26 mouse cellular contexts compared by ENCODE assay signal in genomic region chr7:29922780-29923179, GRCm38 (mm10). TPM values are rescaled to one million over a fixed set of nuclear protein-coding genes. Genes with fewer than 3 reads are reported as not detected.
DNase-seq lines count a peak whose midpoint lies in the region; ATAC-seq and TF ChIP-seq lines count a peak whose summit lies in the region.
"Had no signal": no experiment of that assay in that cellular context is flagged by ENCODE, and none has a peak within 500 bp of the region (broad histone marks: within the 10 kb centered on the region; RNA-seq: fewer than 3 reads in every experiment).

No protein-coding gene starts in this region.

- no peaks in the 10 kb centered on the region for H3K9me3 ChIP-seq in embryonic facial prominence, embryonic 15.5 days (replicated peaks)
- H3K9me3 ChIP-seq in embryonic facial prominence, embryonic 10.5 days: peaks cover 4% of the 10 kb centered on the region; the same call in 1 of the 2 replicates
- H3K9me3 ChIP-seq in kidney, embryonic 15.5 days (replicated peaks): no peaks in the 10 kb centered on the region
- H3K9me3 ChIP-seq: forebrain, embryonic 10.5 days; forebrain, embryonic 13.5 days; heart, embryonic 10.5 days had no signal

- no peak overlapping the region for H3K4me3 ChIP-seq in embryonic facial prominence, embryonic 15.5 days (replicated peaks)
- no peak overlapping the region for H3K4me3 ChIP-seq in embryonic facial prominence, embryonic 10.5 days
- no peak overlapping the region for H3K4me3 ChIP-seq in kidney, embryonic 15.5 days (replicated peaks)
- H3K4me3 ChIP-seq in kidney, adult 2 months (ENCODE audit: insufficient read depth, low read depth, low read length): no peak overlapping the region
- H3K4me3 ChIP-seq in gastrocnemius, adult 2 months: no peak overlapping the region
- H3K4me3 ChIP-seq: embryonic facial prominence, embryonic 13.5 days; forebrain, embryonic 10.5 days; forebrain, embryonic 13.5 days; heart, adult 2 months; heart, embryonic 10.5 days; heart, embryonic 13.5 days had no signal

- ATAC-seq in embryonic facial prominence, embryonic 15.5 days (ENCODE audit: insufficient number of reproducible peaks, low FRiP score, low TSS enrichment, low read depth): 0 out of 2 replicates have a peak, but pooled peaks have one; percentile 15
- peak; percentile 66; the same call in 1 of the 2 replicates for ATAC-seq in kidney, embryonic 15.5 days (replicated peaks; ENCODE audit: low FRiP score)
- ATAC-seq: activated CD4-positive, CD25-positive, alpha-beta regulatory T cell, adult 4 months; forebrain, embryonic 13.5 days; forebrain, embryonic 16.5 days; hindbrain, postnatal 0 days; inflammation-experienced regulatory T-cells, adult 6 months had no signal

- H3K4me2 ChIP-seq in embryonic facial prominence, embryonic 15.5 days (replicated peaks): no peak overlapping the region
- no peak overlapping the region for H3K4me2 ChIP-seq in kidney, embryonic 15.5 days
- H3K4me2 ChIP-seq: embryonic facial prominence, embryonic 13.5 days; forebrain, embryonic 13.5 days; heart, embryonic 13.5 days; hindbrain, embryonic 14.5 days had no signal

- no peaks in the 10 kb centered on the region for H3K4me1 ChIP-seq in embryonic facial prominence, embryonic 15.5 days
- H3K4me1 ChIP-seq in embryonic facial prominence, embryonic 10.5 days: peaks cover 5% of the 10 kb centered on the region
- no peaks in the 10 kb centered on the region for H3K4me1 ChIP-seq in kidney, embryonic 15.5 days
- no peaks in the 10 kb centered on the region for H3K4me1 ChIP-seq in kidney, adult 2 months (ENCODE audit: control insufficient read depth, insufficient read depth, low read length)
- H3K4me1 ChIP-seq: embryonic facial prominence, embryonic 13.5 days; forebrain, embryonic 10.5 days; forebrain, embryonic 13.5 days had no signal

- no peak for TF ChIP-seq POLR2A in kidney, adult 2 months (IDR thresholded peaks at IDR 0.05; ENCODE audit: low read depth, low read length)

- intact Hi-C loops in gastrocnemius, adult 2 months (cut with DNase I): no loop called here

- no peak for TF ChIP-seq CTCF in kidney, adult 2 months (conservative IDR thresholded peaks at IDR 0.05; ENCODE audit: insufficient read depth, insufficient read length, low read depth, low read length)
- TF ChIP-seq CTCF in gastrocnemius, adult 2 months (IDR thresholded peaks at IDR 0.05): no peak

- WGBS in embryonic facial prominence, embryonic 15.5 days: 23% methylated on average over 2 of the region's 2 CpGs
- WGBS in embryonic facial prominence, embryonic 10.5 days: 47% methylated on average over 2 of the region's 2 CpGs
- 21% methylated on average over 2 of the region's 2 CpGs for WGBS in kidney, embryonic 15.5 days
- 40% methylated on average over 2 of the region's 2 CpGs for WGBS in kidney, adult 2 months

- H3K27ac ChIP-seq in embryonic facial prominence, embryonic 15.5 days (replicated peaks): no peak overlapping the region
- no peak overlapping the region for H3K27ac ChIP-seq in embryonic facial prominence, embryonic 10.5 days (replicated peaks)
- H3K27ac ChIP-seq in kidney, embryonic 15.5 days: no peak overlapping the region
- H3K27ac ChIP-seq in kidney, adult 2 months (ENCODE audit: insufficient read depth, low read depth, low read length): no peak overlapping the region
- H3K27ac ChIP-seq in gastrocnemius, adult 2 months: peak overlapping the region; percentile 55
- H3K27ac ChIP-seq: embryonic facial prominence, embryonic 13.5 days; forebrain, embryonic 10.5 days; forebrain, embryonic 13.5 days; heart, adult 2 months; heart, embryonic 10.5 days; heart, embryonic 13.5 days; hindbrain, embryonic 14.5 days; hindbrain, postnatal 0 days had no signal

- H3K36me3 ChIP-seq in embryonic facial prominence, embryonic 15.5 days: no peaks in the 10 kb centered on the region
- 0 out of 2 replicates have a peak, but pooled peaks cover under 1% of the 10 kb centered on the region for H3K36me3 ChIP-seq in embryonic facial prominence, embryonic 10.5 days (replicated peaks)
- no peaks in the 10 kb centered on the region for H3K36me3 ChIP-seq in kidney, embryonic 15.5 days
- H3K36me3 ChIP-seq in kidney, adult 2 months (ENCODE audit: control insufficient read depth, insufficient read depth, low read length): no peaks in the 10 kb centered on the region
- H3K36me3 ChIP-seq: embryonic facial prominence, embryonic 13.5 days; forebrain, embryonic 10.5 days; heart, embryonic 10.5 days; heart, embryonic 13.5 days had no signal

- no peaks in the 10 kb centered on the region for H3K27me3 ChIP-seq in embryonic facial prominence, embryonic 15.5 days
- no peaks in the 10 kb centered on the region for H3K27me3 ChIP-seq in embryonic facial prominence, embryonic 10.5 days (replicated peaks; ENCODE audit: low read depth, poor library complexity, severe bottlenecking)
- no peaks in the 10 kb centered on the region for H3K27me3 ChIP-seq in kidney, embryonic 15.5 days
- H3K27me3 ChIP-seq in kidney, adult 2 months (replicated peaks; ENCODE audit: control insufficient read depth, insufficient read depth, low read length): no peaks in the 10 kb centered on the region
- H3K27me3 ChIP-seq: embryonic facial prominence, embryonic 13.5 days; forebrain, embryonic 13.5 days; heart, embryonic 13.5 days had no signal

- H3K9ac ChIP-seq in embryonic facial prominence, embryonic 15.5 days: no peak overlapping the region
- no peak overlapping the region for H3K9ac ChIP-seq in kidney, embryonic 15.5 days
- H3K9ac ChIP-seq: embryonic facial prominence, embryonic 13.5 days; forebrain, embryonic 13.5 days; heart, embryonic 13.5 days; hindbrain, embryonic 14.5 days had no signal

- DNase-seq in embryonic facial prominence, embryonic 10.5 days (ENCODE audit: low spot score): no peak
- no peak for DNase-seq in kidney, adult 2 months
- peak; percentile 68 for DNase-seq in gastrocnemius, adult 2 months
- peak; percentile 64 for DNase-seq in gastrocnemius, postnatal 25 days
- DNase-seq in adrenal gland, postnatal 10 days: no peak
- DNase-seq in cerebellum, postnatal 4 days (ENCODE audit: low spot score in 2 of 2): no peak
- DNase-seq: adrenal gland, adult 8-10 months; adrenal gland, postnatal 36 days; cerebellum, adult 18-20 months; cerebellum, adult 9-10 months; cerebellum, postnatal 14 days; heart, adult 2 months; heart, postnatal 14 days; heart, postnatal 4 days had no signal

RNA-seq across cellular contexts. Expression of gene Zfp383, which starts 14.8 kb away (rescaled TPM):
- polyA plus RNA-seq in embryonic facial prominence, embryonic 15.5 days (2015; fragmentation: Nextera tagmentation; extraction: Ambion mirVana): 5.0 and 5.3 TPM in 2 replicates
- polyA plus RNA-seq in embryonic facial prominence, embryonic 10.5 days (2016; fragmentation: Nextera tagmentation; extraction: Ambion mirVana): 4.6 and 6.3 TPM in 2 replicates
- 5.2 and 5.8 TPM in 2 replicates for polyA plus RNA-seq in kidney, embryonic 15.5 days (2015; fragmentation: Nextera tagmentation; extraction: Ambion mirVana)
- polyA plus RNA-seq in kidney, adult 2 months (2012; rRNA removed): 1.1 and 1.5 TPM in 2 replicates
- 1 to 10 TPM; 5.5 to 8.0 TPM for total RNA-seq in gastrocnemius, adult 2 months (2021)
- 1 to 10 TPM; 4.9 to 7.2 TPM for total RNA-seq in gastrocnemius, postnatal 25 days (2021)
- total RNA-seq in adrenal gland, postnatal 10 days (2021): 1 to 10 TPM; 6.6 to 8.1 TPM

RNA-seq across cellular contexts. Expression of gene Zfp27, which starts 16.4 kb away (rescaled TPM):
- polyA plus RNA-seq in embryonic facial prominence, embryonic 15.5 days (2015; fragmentation: Nextera tagmentation; extraction: Ambion mirVana): 11.8 and 11.9 TPM in 2 replicates
- polyA plus RNA-seq in embryonic facial prominence, embryonic 10.5 days (2016; fragmentation: Nextera tagmentation; extraction: Ambion mirVana): 9.5 and 10.0 TPM in 2 replicates
- 9.5 and 10.8 TPM in 2 replicates for polyA plus RNA-seq in kidney, embryonic 15.5 days (2015; fragmentation: Nextera tagmentation; extraction: Ambion mirVana)
- polyA plus RNA-seq in kidney, adult 2 months (2012; rRNA removed): 2.1 and 2.4 TPM in 2 replicates
- total RNA-seq in gastrocnemius, adult 2 months (2021): 1 to 10 TPM; 8.6 to 8.8 TPM
- 1 to 10 TPM; 5.8 to 6.3 TPM for total RNA-seq in gastrocnemius, postnatal 25 days (2021)
- total RNA-seq in adrenal gland, postnatal 10 days (2021): 10 to 100 TPM; 10.6 to 13.0 TPM

RNA-seq across cellular contexts. Expression of gene Zfp74, which starts 31.1 kb away (rescaled TPM):
- polyA plus RNA-seq in embryonic facial prominence, embryonic 15.5 days (2015; fragmentation: Nextera tagmentation; extraction: Ambion mirVana): 9.1 and 11.4 TPM in 2 replicates
- 13.9 and 14.7 TPM in 2 replicates for polyA plus RNA-seq in embryonic facial prominence, embryonic 10.5 days (2016; fragmentation: Nextera tagmentation; extraction: Ambion mirVana)
- polyA plus RNA-seq in kidney, embryonic 15.5 days (2015; fragmentation: Nextera tagmentation; extraction: Ambion mirVana): 12.0 and 12.2 TPM in 2 replicates
- 4.7 and 5.0 TPM in 2 replicates for polyA plus RNA-seq in kidney, adult 2 months (2012; rRNA removed)
- 1 to 10 TPM; 5.7 to 6.6 TPM for total RNA-seq in gastrocnemius, adult 2 months (2021)
- total RNA-seq in gastrocnemius, postnatal 25 days (2021): 1 to 10 TPM; 4.5 to 5.9 TPM
- 10 to 100 TPM in 1 of 2 experiments, 1 to 10 TPM in 1; 7.3 to 11.4 TPM for total RNA-seq in adrenal gland, postnatal 10 days (2021)

Comparison
In these comparisons a context has a peak if more than half of its experiments do, and no peak if none do; other contexts are left out.
1. DNase-seq: peak in gastrocnemius, adult 2 months (single experiment) and gastrocnemius, postnatal 25 days (single experiment); none in embryonic facial prominence, embryonic 10.5 days (single experiment), kidney, adult 2 months (single experiment), adrenal gland, postnatal 10 days (single experiment) and cerebellum, postnatal 4 days (0 of 2).